Mouse (Mus musculus): ENCODE results near the gene Shc4. TPM values are rescaled to one million over a fixed set of nuclear protein-coding genes. Genes with fewer than 3 reads are reported as not detected.

Gene Shc4
- total and polyA plus RNA-seq, 3 experiments = 0.31 to 0.77 (median 0.44) TPM

- H3K4me3 ChIP-seq = no peak overlapping the region
- 71% methylated on average over 8 of the region's 8 CpGs for WGBS
- DNase-seq = no peak
- H3K36me3 ChIP-seq (ENCODE audit: control insufficient read depth, insufficient read depth, low read length) = no peaks in the 10 kb centered on the region
- H3K79me2 ChIP-seq (replicated peaks; ENCODE audit: control insufficient read depth, insufficient read depth, low read length) = no peaks in the 10 kb centered on the region
- no peak overlapping the region for H3K27ac ChIP-seq
- intact Hi-C loops (cut with DNase I) = no loop called here
- no peaks in the 10 kb centered on the region for H3K4me1 ChIP-seq (ENCODE audit: control insufficient read depth, insufficient read depth, low read length)
- H3K9ac ChIP-seq (ENCODE audit: low read depth, low read length) = no peak overlapping the region
- no peak for TF ChIP-seq POLR2A (IDR thresholded peaks at IDR 0.05; ENCODE audit: insufficient read depth, low read depth, low read length)
- no peak for TF ChIP-seq CTCF (IDR thresholded peaks at IDR 0.05)
- TF ChIP-seq EP300 (IDR thresholded peaks at IDR 0.05; ENCODE audit: insufficient read depth, low read depth, low read length) = no peak
- H3K27me3 ChIP-seq (ENCODE audit: control insufficient read depth, insufficient read depth, low read length) = no peaks in the 10 kb centered on the region
Measured at GRCm38 (mm10) chr2:125615858-125616424, 108.0 kb downstream of the Shc4 start.

GRCm38 (mm10) chr2:125615440-125615839 is 108.5 kb downstream of the Shc4 start:
- Histone ChIP-seq H3K27ac (no peak overlapping the region), H3K9ac (ENCODE audit: low read depth, low read length) (no peak overlapping the region), H3K36me3 (ENCODE audit: control insufficient read depth, insufficient read depth, low read length) (no peaks in the 10 kb centered on the region), H3K27me3 (ENCODE audit: control insufficient read depth, insufficient read depth, low read length) (no peaks in the 10 kb centered on the region), H3K4me1 (ENCODE audit: control insufficient read depth, insufficient read depth, low read length) (no peaks in the 10 kb centered on the region), H3K79me2 (replicated peaks; ENCODE audit: control insufficient read depth, insufficient read depth, low read length) (no peaks in the 10 kb centered on the region), H3K4me3 (no peak overlapping the region)
- 81% methylated on average over 7 of the region's 7 CpGs for WGBS
- intact Hi-C loops (cut with DNase I) = no loop called here
- no peak for TF ChIP-seq EP300 (IDR thresholded peaks at IDR 0.05; ENCODE audit: insufficient read depth, low read depth, low read length)
- no peak for TF ChIP-seq CTCF (IDR thresholded peaks at IDR 0.05)
- TF ChIP-seq POLR2A (IDR thresholded peaks at IDR 0.05; ENCODE audit: insufficient read depth, low read depth, low read length) = no peak
- DNase-seq = no peak

GRCm38 (mm10) chr2:125606220-125606845 is 117.6 kb downstream of the Shc4 start:
- peak; percentile 51 to 69 for DNase-seq
- Histone ChIP-seq H3K79me2 (replicated peaks; ENCODE audit: control insufficient read depth, insufficient read depth, low read length) (no peaks in the 10 kb centered on the region), H3K27me3 (ENCODE audit: control insufficient read depth, insufficient read depth, low read length) (no peaks in the 10 kb centered on the region), H3K27ac (no peak overlapping the region), H3K4me3 (no peak overlapping the region), H3K4me1 (ENCODE audit: control insufficient read depth, insufficient read depth, low read length) (peaks cover 2% of the 10 kb centered on the region; the same call in 1 of the 2 replicates), H3K36me3 (ENCODE audit: control insufficient read depth, insufficient read depth, low read length) (no peaks in the 10 kb centered on the region), H3K9ac (ENCODE audit: low read depth, low read length) (no peak overlapping the region)
- intact Hi-C loops (cut with DNase I) = no loop called here
- WGBS = 62% methylated on average over 17 of the region's 17 CpGs
- no peak for TF ChIP-seq POLR2A (IDR thresholded peaks at IDR 0.05; ENCODE audit: insufficient read depth, low read depth, low read length)
- 0 out of 2 replicates have a peak, but pooled peaks have one; percentile 44 for TF ChIP-seq EP300 (IDR thresholded peaks at IDR 0.05; ENCODE audit: insufficient read depth, low read depth, low read length)

- H3K79me2 ChIP-seq (replicated peaks; ENCODE audit: control insufficient read depth, insufficient read depth, low read length) = no peaks in the 10 kb centered on the region
- TF ChIP-seq EP300 (IDR thresholded peaks at IDR 0.05; ENCODE audit: insufficient read depth, low read depth, low read length) (peak; percentile 78), CTCF (IDR thresholded peaks at IDR 0.05) (peak; percentile 86), POLR2A (IDR thresholded peaks at IDR 0.05; ENCODE audit: insufficient read depth, low read depth, low read length) (no peak)
- H3K4me3 ChIP-seq = no peak overlapping the region
- H3K27ac ChIP-seq = no peak overlapping the region
- no peaks in the 10 kb centered on the region for H3K36me3 ChIP-seq (ENCODE audit: control insufficient read depth, insufficient read depth, low read length)
- intact Hi-C loops (cut with DNase I) = loop anchor here (1.0 to 5.0 kb wide), 3 partner anchors 152 to 342 kb away; no protein-coding TSS in a partner anchor
- H3K9ac ChIP-seq (ENCODE audit: low read depth, low read length) = no peak overlapping the region
- no peaks in the 10 kb centered on the region for H3K27me3 ChIP-seq (ENCODE audit: control insufficient read depth, insufficient read depth, low read length)
- H3K4me1 ChIP-seq (ENCODE audit: control insufficient read depth, insufficient read depth, low read length) = peaks cover 2% of the 10 kb centered on the region; the same call in 1 of the 2 replicates
- WGBS = 58% methylated on average over 7 of the region's 7 CpGs
- DNase-seq = peak; percentile 66 to 81
Measured at GRCm38 (mm10) chr2:125604646-125605045, 119.3 kb downstream of the Shc4 start.

- no peak for DNase-seq
- Histone ChIP-seq H3K4me3 (no peak overlapping the region), H3K27me3 (ENCODE audit: control insufficient read depth, insufficient read depth, low read length) (no peaks in the 10 kb centered on the region), H3K27ac (no peak overlapping the region), H3K36me3 (ENCODE audit: control insufficient read depth, insufficient read depth, low read length) (no peaks in the 10 kb centered on the region), H3K4me1 (ENCODE audit: control insufficient read depth, insufficient read depth, low read length) (peaks cover 2% of the 10 kb centered on the region; the same call in 1 of the 2 replicates), H3K79me2 (replicated peaks; ENCODE audit: control insufficient read depth, insufficient read depth, low read length) (no peaks in the 10 kb centered on the region), H3K9ac (ENCODE audit: low read depth, low read length) (no peak overlapping the region)
- intact Hi-C loops (cut with DNase I) = loop anchor here (5.0 kb wide), 1 partner anchor 151 kb away; no protein-coding TSS in a partner anchor
- WGBS = 93% methylated on average over 3 of the region's 3 CpGs
- no peak for TF ChIP-seq EP300 (IDR thresholded peaks at IDR 0.05; ENCODE audit: insufficient read depth, low read depth, low read length)
- no peak for TF ChIP-seq CTCF (IDR thresholded peaks at IDR 0.05)
- TF ChIP-seq POLR2A (IDR thresholded peaks at IDR 0.05; ENCODE audit: insufficient read depth, low read depth, low read length) = no peak
Measured at GRCm38 (mm10) chr2:125602970-125603369, 121.0 kb downstream of the Shc4 start.

GRCm38 (mm10) chr2:125598958-125599357 is 125.0 kb downstream of the Shc4 start:
- Histone ChIP-seq H3K36me3 (ENCODE audit: control insufficient read depth, insufficient read depth, low read length) (no peaks in the 10 kb centered on the region), H3K9ac (ENCODE audit: low read depth, low read length) (no peak overlapping the region), H3K4me1 (ENCODE audit: control insufficient read depth, insufficient read depth, low read length) (no peaks in the 10 kb centered on the region), H3K4me3 (no peak overlapping the region), H3K79me2 (replicated peaks; ENCODE audit: control insufficient read depth, insufficient read depth, low read length) (no peaks in the 10 kb centered on the region), H3K27ac (no peak overlapping the region), H3K27me3 (ENCODE audit: control insufficient read depth, insufficient read depth, low read length) (no peaks in the 10 kb centered on the region)
- TF ChIP-seq EP300 (IDR thresholded peaks at IDR 0.05; ENCODE audit: insufficient read depth, low read depth, low read length) = no peak
- TF ChIP-seq POLR2A (IDR thresholded peaks at IDR 0.05; ENCODE audit: insufficient read depth, low read depth, low read length) = no peak
- TF ChIP-seq CTCF (IDR thresholded peaks at IDR 0.05) = no peak
- intact Hi-C loops (cut with DNase I) = no loop called here
- WGBS = 82% methylated on average over 4 of the region's 4 CpGs
- no peak for DNase-seq

Measured in heart, adult 2 months (tissue).